Mouse (Mus musculus) ES-E14 (cell line): Measurements from ENCODE around the gene Igflr1. TPM values are rescaled to one million over a fixed set of nuclear protein-coding genes. Genes with fewer than 3 reads are reported as not detected.

ENCODE experiments used
- DNase-seq: peaks from one replicate; pipeline ENCODE4 v3.0.0-alpha.2; 2013; ENCODE audit warnings: low read depth, low spot score
- H3K27ac ChIP-seq: 2 replicates; pipeline ENCODE4 v1.5.1; 2012; ENCODE audit warnings: low read depth, mild to moderate bottlenecking, low read length, moderate library complexity, mixed read lengths; ENCODE audit not compliant: poor library complexity, insufficient read depth, severe bottlenecking
- H3K36me3 ChIP-seq: 2 replicates; pipeline ENCODE4 v1.6.1; 2012; ENCODE audit warnings: mild to moderate bottlenecking, low read length, moderate library complexity, mixed read lengths; ENCODE audit not compliant: control insufficient read depth, poor library complexity, insufficient read depth, severe bottlenecking
- H3K4me1 ChIP-seq, 2 experiments: fragments of 150-350 bp in 1 of 2; sonication (generic) in 1 of 2; 2 replicates each; pipeline ENCODE4 v1.6.1; 2012; ENCODE audit warnings: low read length in 2 of 2, mild to moderate bottlenecking in 1 of 2, mixed read lengths in 1 of 2; ENCODE audit not compliant: control insufficient read depth in 2 of 2, insufficient read depth in 2 of 2, poor library complexity in 1 of 2
- H3K4me3 ChIP-seq, 2 experiments: fragments of 150-350 bp in 1 of 2; sonication (generic) in 1 of 2; 2 replicates each; pipeline ENCODE4 v1.5.1; 2012; ENCODE audit warnings: low read length in 2 of 2, low read depth in 1 of 2, mild to moderate bottlenecking in 1 of 2, mixed read lengths in 1 of 2; ENCODE audit not compliant: insufficient read depth in 1 of 2, poor library complexity in 1 of 2, severe bottlenecking in 1 of 2
- H3K9ac ChIP-seq: 2 replicates; pipeline ENCODE4 v1.6.1; 2012; ENCODE audit warnings: low read depth, mild to moderate bottlenecking, low read length, mixed read lengths; ENCODE audit not compliant: poor library complexity, insufficient read depth, severe bottlenecking
- H3K9me3 ChIP-seq: fragments of 150-350 bp; sonication (generic); 2 replicates; pipeline ENCODE4 v1.6.1; 2012; ENCODE audit warnings: low read depth, mild to moderate bottlenecking, low read length; ENCODE audit not compliant: control insufficient read depth, insufficient read depth
- CHD2 ChIP-seq: IDR thresholded peaks from 2 replicates; pipeline ENCODE4 v1.6.1; 2014; ENCODE audit warnings: mild to moderate bottlenecking, low read depth, low read length, inconsistent platforms
- HCFC1 ChIP-seq: IDR thresholded peaks from 2 replicates; pipeline ENCODE4 v1.6.1; 2012; ENCODE audit warnings: low read length, inconsistent platforms, borderline replicate concordance; ENCODE audit not compliant: insufficient read depth
- MAFK ChIP-seq: IDR thresholded peaks from 2 replicates; pipeline ENCODE4 v1.6.1; 2014; ENCODE audit warnings: mild to moderate bottlenecking, low read depth, low read length, inconsistent platforms; ENCODE audit not compliant: insufficient read depth
- ZC3H11A ChIP-seq: IDR thresholded peaks from 2 replicates; pipeline ENCODE4 v1.6.1; 2012; ENCODE audit warnings: low read depth, mild to moderate bottlenecking, inconsistent platforms, low read length, borderline replicate concordance
- ZNF384 ChIP-seq: IDR thresholded peaks from 2 replicates; pipeline ENCODE4 v1.6.1; 2012; ENCODE audit warnings: low read depth, low read length, inconsistent platforms
- in situ Hi-C, 2 experiments: fragments of 600-800 bp; cut with MboI; formaldehyde crosslinking; loops; one replicate each; pipeline ENCODE4 v1.15.1; 2025; ENCODE audit warnings: low sequenced_read_pairs in 2 of 2, inconsistent platforms in 1 of 2; ENCODE audit not compliant: unreplicated experiment in 2 of 2
- total RNA-seq: library from RNA; depleted of rRNA; stranded (reverse); fragments of 300-350 nt; gene quantifications from 2 replicates; pipeline ENCODE4 v1.2.3, GENCODE M21; 2012

The Igflr1 gene
- total RNA-seq, 1 experiment, result 1.3 TPM

GRCm38 (mm10) chr7:30592772-30593423 is 27.7 kb downstream of the Igflr1 start:
- Histone ChIP-seq H3K9me3 (no peaks in the 10 kb centered on the region), H3K9ac (no peak overlapping the region), H3K4me3 (0 out of 4 replicates have a peak overlapping the region, but pooled peaks of 1 of the 2 experiments have one; percentile 10), H3K36me3 (no peaks in the 10 kb centered on the region), H3K27ac (no peak overlapping the region), H3K4me1 (peaks cover 0 to 24% of the 10 kb centered on the region in 2 experiments; a peak in 3 of 4 replicates)
- DNase-seq, result no peak
- in situ Hi-C loops, result no loop called here
- no peak for TF ChIP-seq ZC3H11A
- TF ChIP-seq ZNF384, result no peak

DNA sequence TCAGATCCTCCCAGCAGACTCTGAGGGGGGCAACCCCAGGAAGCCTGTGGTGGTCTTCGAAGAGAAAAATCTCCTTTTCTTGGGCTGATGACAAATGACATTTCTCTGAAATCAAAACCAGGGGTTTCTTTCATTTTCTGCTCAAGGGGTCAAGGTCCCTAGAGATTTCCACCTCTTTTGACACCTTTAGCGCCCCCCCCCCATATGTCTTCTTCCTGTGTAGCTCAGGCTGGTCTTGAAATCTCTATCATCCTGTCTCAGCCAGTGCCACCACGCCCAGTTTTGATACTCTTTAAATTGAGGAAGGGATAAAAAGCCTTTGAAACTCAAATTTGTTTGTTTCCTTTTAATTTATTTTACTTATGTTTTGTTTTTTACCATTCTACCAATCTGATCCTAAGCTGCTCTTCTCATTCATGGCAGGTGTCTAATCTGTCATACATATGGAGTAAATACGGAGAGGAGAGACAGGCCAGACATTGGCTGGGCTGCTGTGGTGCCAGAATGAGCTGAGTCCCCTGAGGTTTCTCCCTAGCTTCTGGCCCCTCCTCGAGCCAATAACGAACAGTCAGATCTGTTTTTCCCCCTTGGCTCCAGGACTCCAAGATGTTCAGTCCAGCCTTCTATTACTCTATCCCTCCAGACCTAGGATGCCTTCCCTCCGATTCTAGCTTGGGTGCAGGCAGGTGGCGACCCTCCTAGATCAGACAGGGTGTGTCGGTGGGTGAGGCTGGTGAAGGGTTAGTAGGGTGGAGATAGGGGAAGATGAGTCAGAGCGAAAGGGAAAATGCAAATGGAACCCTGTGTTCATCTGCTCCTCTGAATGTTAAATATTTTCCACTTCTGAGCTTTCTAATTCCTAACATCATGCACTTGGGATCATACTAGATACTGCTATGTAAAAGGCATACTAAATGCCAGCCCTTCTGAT is 28.6 kb downstream of the Igflr1 start:
- Histone ChIP-seq H3K9me3 (no peaks in the 10 kb centered on the region), H3K9ac (no peak overlapping the region), H3K4me1 (peaks cover 0 to 24% of the 10 kb centered on the region in 2 experiments; a peak in 3 of 4 replicates), H3K27ac (no peak overlapping the region), H3K4me3 (no peak overlapping the region), H3K36me3 (no peaks in the 10 kb centered on the region)
- TF ChIP-seq CHD2 (no peak), ZC3H11A (no peak), ZNF384 (no peak), HCFC1 (no peak), MAFK (no peak)
- DNase-seq, result no peak
- in situ Hi-C loops, result no loop called here

- no peak overlapping the region for H3K9ac ChIP-seq
- no peak overlapping the region for H3K27ac ChIP-seq
Observed at GRCm38 (mm10) chr7:30594510-30595024, 29.3 kb downstream of the Igflr1 start.

DNA sequence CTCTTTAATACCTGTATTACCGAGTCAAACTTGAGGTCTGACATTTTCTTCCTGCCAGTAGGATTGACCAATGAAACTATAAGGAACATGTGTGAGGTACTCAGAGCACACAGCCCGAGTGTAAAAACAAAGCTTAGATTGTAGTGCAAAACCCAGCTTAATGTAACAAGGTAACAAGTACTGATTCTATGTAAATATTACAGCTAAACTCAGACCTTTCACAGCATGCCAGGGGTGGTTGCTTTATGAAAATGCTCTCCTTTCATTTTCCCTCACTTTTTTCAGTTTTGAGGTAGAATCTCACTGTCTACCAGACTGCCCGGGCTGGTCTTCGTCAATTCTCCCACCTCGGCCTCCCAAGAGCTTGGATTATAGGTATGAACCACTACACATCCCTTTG is 30.9 kb downstream of the Igflr1 start:
- H3K9me3 ChIP-seq, result no peaks in the 10 kb centered on the region
- H3K4me1 ChIP-seq, result peaks cover 4 to 27% of the 10 kb centered on the region in 2 experiments
- no peak overlapping the region for H3K9ac ChIP-seq
- H3K36me3 ChIP-seq, result no peaks in the 10 kb centered on the region
- in situ Hi-C loops, result no loop called here
- H3K4me3 ChIP-seq, result no peak overlapping the region
- no peak for DNase-seq
- TF ChIP-seq HCFC1, result no peak
- TF ChIP-seq ZNF384, result no peak
- TF ChIP-seq MAFK, result no peak
- no peak for TF ChIP-seq CHD2
- TF ChIP-seq ZC3H11A, result no peak
- H3K27ac ChIP-seq, result no peak overlapping the region

More at GRCm38 (mm10) chr7:30594510-30595024, 29.3 kb downstream of the Igflr1 start:
- DNase-seq, result no peak
- no peaks in the 10 kb centered on the region for H3K9me3 ChIP-seq
- H3K36me3 ChIP-seq, result no peaks in the 10 kb centered on the region
- TF ChIP-seq HCFC1, result no peak
- TF ChIP-seq CHD2, result no peak
- TF ChIP-seq ZC3H11A, result no peak
- TF ChIP-seq ZNF384, result no peak
- TF ChIP-seq MAFK, result no peak
- in situ Hi-C loops, result no loop called here
- H3K4me1 ChIP-seq, result peaks cover 0 to 24% of the 10 kb centered on the region in 2 experiments
- no peak overlapping the region for H3K4me3 ChIP-seq
